Mouse (Mus musculus): ENCODE results near the gene Cyp2c54. TPM values are rescaled to one million over a fixed set of nuclear protein-coding genes. Genes with fewer than 3 reads are reported as not detected.

Gene Cyp2c54
- polyA plus RNA-seq (2015; fragmentation: Nextera tagmentation; extraction: Ambion mirVana), result not detected in 2 replicates

DNA sequence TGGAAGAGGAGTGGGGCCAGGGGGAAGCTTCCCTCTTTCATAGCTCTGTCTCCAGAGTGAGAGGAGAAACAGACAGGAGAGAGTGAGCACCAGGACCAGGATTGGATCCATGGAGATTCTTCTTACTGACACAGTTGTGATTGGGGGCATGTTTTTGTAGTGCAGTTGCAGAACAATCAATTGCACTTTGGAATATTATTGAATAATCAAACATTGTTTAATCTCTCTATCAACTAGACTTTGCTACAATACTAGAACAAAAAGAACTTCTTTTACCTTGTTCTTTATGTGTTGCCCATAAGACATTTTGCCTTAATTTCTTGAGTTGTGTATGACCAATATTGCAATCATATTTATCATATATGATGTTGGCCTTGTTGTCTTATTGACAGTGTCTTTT is at the start of gene Cyp2c54:
Gene Cyp2c54, minus strand, starts transcription at position 127 of the 400 bp plus-strand sequence.

DNA sequence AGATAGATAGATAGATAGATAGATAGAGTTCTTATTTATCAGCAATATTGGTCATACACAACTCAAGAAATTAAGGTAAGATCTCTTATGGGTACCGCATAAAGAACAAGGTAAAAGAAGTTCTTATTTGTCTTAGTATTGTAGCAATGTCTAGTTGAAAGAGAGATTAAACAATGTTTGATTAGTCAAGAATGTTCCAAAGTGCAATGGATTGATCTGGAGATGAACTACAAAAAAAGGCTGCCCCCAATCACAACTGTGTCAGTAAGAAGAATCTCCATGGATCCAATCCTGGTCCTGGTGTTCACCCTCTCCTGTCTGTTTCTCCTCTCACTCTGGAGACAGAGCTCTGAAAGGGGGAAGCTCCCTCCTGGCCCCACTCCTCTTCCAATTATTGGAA is 15.8 kb upstream of the Cyp2c54 start, which contains the start of gene Cyp2c50:
Gene Cyp2c50, plus strand, starts transcription at position 268 of the 400 bp plus-strand sequence.

DNA sequence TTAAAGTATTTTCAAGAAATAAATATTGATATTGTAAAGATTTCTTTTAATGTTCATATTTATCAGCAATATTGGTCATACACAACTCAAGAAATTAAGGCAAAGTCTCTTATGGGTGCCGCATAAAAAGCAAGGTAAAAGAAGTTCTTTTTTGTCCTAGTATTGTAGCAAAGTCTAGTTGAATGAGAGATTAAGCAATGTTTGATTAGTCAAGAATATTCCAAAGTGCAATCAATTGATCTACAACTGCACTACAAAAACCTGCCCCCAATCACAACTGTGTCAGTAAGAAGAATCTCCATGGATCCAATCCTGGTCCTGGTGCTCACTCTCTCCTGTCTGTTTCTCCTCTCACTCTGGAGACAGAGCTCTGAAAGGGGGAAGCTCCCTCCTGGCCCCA is 81.5 kb downstream of the Cyp2c54 start, which contains the start of gene Cyp2c37:
Gene Cyp2c37, plus strand, starts transcription at position 285 of the 400 bp plus-strand sequence.

Other genes starting within 250 kb of the Cyp2c54 start
- gene Cyp2c69, start 187.0 kb downstream of the Cyp2c54 start, polyA plus RNA-seq (2015; fragmentation: Nextera tagmentation; extraction: Ambion mirVana), result not detected in 2 replicates
- not detected in 2 replicates for gene Cyp2c37, start 81.4 kb downstream of the Cyp2c54 start, polyA plus RNA-seq (2015; fragmentation: Nextera tagmentation; extraction: Ambion mirVana)
- not detected in 2 replicates for gene Cyp2c50, start 15.9 kb upstream of the Cyp2c54 start, polyA plus RNA-seq (2015; fragmentation: Nextera tagmentation; extraction: Ambion mirVana)
- not detected in 2 replicates for gene Cyp2c70, start 113.5 kb upstream of the Cyp2c54 start, polyA plus RNA-seq (2015; fragmentation: Nextera tagmentation; extraction: Ambion mirVana)
- gene Pdlim1, start 198.0 kb upstream of the Cyp2c54 start, polyA plus RNA-seq (2015; fragmentation: Nextera tagmentation; extraction: Ambion mirVana), result 266 TPM in 2 replicates